Mouse (Mus musculus) lung, postnatal 0 days (tissue): ENCODE results near the gene Huwe1.

Experiments
- CTCF ChIP-seq: IDR thresholded peaks from 2 replicates; pipeline ENCODE4 v1.5.1; 2016; ENCODE audit warnings: antibody characterized with exemption, mild to moderate bottlenecking
- EP300 ChIP-seq: IDR thresholded peaks from 2 replicates; pipeline ENCODE4 v1.6.1; 2016; ENCODE audit warnings: antibody characterized with exemption, mild to moderate bottlenecking, control low read depth

GRCm38 (mm10) chrX:151828971-151829370 is 28.4 kb downstream of the Huwe1 start:
- TF ChIP-seq CTCF (no peak), EP300 (no peak)
